Mouse (Mus musculus) brain, adult 2 months (tissue): ENCODE measurements around the gene Rnf31.

ENCODE experiments used
- DNase-seq: peaks from one replicate; pipeline ENCODE4 v3.0.0; 2011; ENCODE audit warnings: low read depth, low spot score

Rnf31 gene

GRCm38 (mm10) chr14:55577871-55578667 is 13.4 kb upstream of the Rnf31 start, which contains the start of gene Psme1:
Psme1 (plus strand) TSS chr14:55578123.
- DNase-seq: peak; percentile 78

- no peak for DNase-seq
Measured at GRCm38 (mm10) chr14:55578668-55579269, 12.7 kb upstream of the Rnf31 start.

GRCm38 (mm10) chr14:55579511-55580496 is 11.7 kb upstream of the Rnf31 start:
- DNase-seq: no peak

GRCm38 (mm10) chr14:55580731-55581130 is 10.8 kb upstream of the Rnf31 start:
- no peak for DNase-seq

GRCm38 (mm10) chr14:55581981-55582681 is 9.4 kb upstream of the Rnf31 start:
- DNase-seq: no peak

GRCm38 (mm10) chr14:55584303-55584701 is 7.2 kb upstream of the Rnf31 start:
- DNase-seq: no peak

GRCm38 (mm10) chr14:55584702-55585565 is 6.6 kb upstream of the Rnf31 start, which contains the start of gene Emc9:
Emc9 (minus strand) TSS chr14:55585302.
- peak; percentile 93 for DNase-seq

GRCm38 (mm10) chr14:55585566-55585960 is 5.9 kb upstream of the Rnf31 start:
- DNase-seq: no peak

GRCm38 (mm10) chr14:55586149-55586548 is 5.4 kb upstream of the Rnf31 start:
- DNase-seq: no peak

- DNase-seq: no peak
Measured at GRCm38 (mm10) chr14:55589271-55589670, 2.2 kb upstream of the Rnf31 start.

- DNase-seq: no peak
Measured at GRCm38 (mm10) chr14:55589771-55590448, 1.6 kb upstream of the Rnf31 start.

- DNase-seq: peak; percentile 98
Measured at GRCm38 (mm10) chr14:55590748-55591330, 669 bp upstream of the Rnf31 start, which contains the start of gene Psme2. Psme2 (minus strand) TSS chr14:55591113.

- DNase-seq: no peak
Measured at GRCm38 (mm10) chr14:55592226-55592625, 718 bp downstream of the Rnf31 start.

- DNase-seq: peak; percentile 40
Measured at GRCm38 (mm10) chr14:55596036-55596690, 4.7 kb downstream of the Rnf31 start.

GRCm38 (mm10) chr14:55598521-55599390 is 7.2 kb downstream of the Rnf31 start:
- no peak for DNase-seq

- DNase-seq: no peak
Measured at GRCm38 (mm10) chr14:55603271-55603632, 11.7 kb downstream of the Rnf31 start, which contains the start of gene Irf9. Irf9 (plus strand) TSS chr14:55603571.
